10 mouse cellular contexts compared by ENCODE assay signal in genomic region chr12:75893392-75893791, GRCm38 (mm10).
DNase-seq lines count a peak whose midpoint lies in the region; ATAC-seq and TF ChIP-seq lines count a peak whose summit lies in the region.
"Had no signal": no experiment of that assay in that cellular context is flagged by ENCODE, and none has a peak within 500 bp of the region (broad histone marks: within the 10 kb centered on the region; RNA-seq: fewer than 3 reads in every experiment).

No protein-coding gene starts in this region.

- TF ChIP-seq CTCF in forebrain, postnatal 0 days (IDR thresholded peaks at IDR 0.05; ENCODE audit: low read depth): peak; percentile 46
- no peak for TF ChIP-seq CTCF in thymus, adult 2 months (IDR thresholded peaks at IDR 0.05; ENCODE audit: borderline replicate concordance, control insufficient read depth, extremely low read depth, insufficient read depth, low read length, poor library complexity)

- peak; percentile 11 for DNase-seq in forebrain, postnatal 0 days
- no peak for DNase-seq in forebrain, embryonic 10.5 days (ENCODE audit: extremely low spot score, low spot score)
- DNase-seq in thymus, adult 2 months: peak; percentile 8
- DNase-seq in thymus, postnatal 0 days (ENCODE audit: low spot score): no peak
- peak; percentile 23 for DNase-seq in embryonic facial prominence, embryonic 14.5 days (ENCODE audit: low spot score)
- peak; percentile 30 for DNase-seq in thymus, postnatal 4 days
- DNase-seq in cerebellum, postnatal 4 days (ENCODE audit: low spot score in 2 of 2): no peak
- DNase-seq in cerebellum, adult 11-12 months: no peak

- H3K4me2 ChIP-seq in forebrain, postnatal 0 days (ENCODE audit: low read depth): no peak overlapping the region
- no peak overlapping the region for H3K4me2 ChIP-seq in embryonic facial prominence, embryonic 14.5 days (ENCODE audit: low read depth, low read length)
- H3K4me2 ChIP-seq: hindbrain, embryonic 15.5 days; liver, embryonic 15.5 days had no signal

- H3K36me3 ChIP-seq in forebrain, postnatal 0 days (ENCODE audit: insufficient read depth): peaks cover 11% of the 10 kb centered on the region; the same call in 1 of the 2 replicates
- peaks cover 96% of the 10 kb centered on the region for H3K36me3 ChIP-seq in forebrain, embryonic 10.5 days (replicated peaks)
- H3K36me3 ChIP-seq in thymus, adult 2 months (ENCODE audit: control insufficient read depth, insufficient read depth, low read length): no peaks in the 10 kb centered on the region
- peaks cover 20% of the 10 kb centered on the region for H3K36me3 ChIP-seq in embryonic facial prominence, embryonic 14.5 days (ENCODE audit: control insufficient read depth, insufficient read depth, low read length)
- H3K36me3 ChIP-seq: liver, embryonic 15.5 days had no signal

- WGBS in forebrain, postnatal 0 days: 80% methylated on average over 5 of the region's 5 CpGs
- WGBS in forebrain, embryonic 10.5 days: 78% methylated on average over 5 of the region's 5 CpGs
- 86% methylated on average over 5 of the region's 5 CpGs for WGBS in thymus, adult 2 months
- 77% methylated on average over 5 of the region's 5 CpGs for WGBS in embryonic facial prominence, embryonic 14.5 days

- no peaks in the 10 kb centered on the region for H3K4me1 ChIP-seq in forebrain, postnatal 0 days (ENCODE audit: insufficient read depth)
- H3K4me1 ChIP-seq in forebrain, embryonic 10.5 days: no peaks in the 10 kb centered on the region
- no peaks in the 10 kb centered on the region for H3K4me1 ChIP-seq in thymus, adult 2 months (replicated peaks; ENCODE audit: control insufficient read depth, insufficient read depth, low read length)
- H3K4me1 ChIP-seq in embryonic facial prominence, embryonic 14.5 days (ENCODE audit: control insufficient read depth, insufficient read depth, low read length): no peaks in the 10 kb centered on the region
- H3K4me1 ChIP-seq: hindbrain, embryonic 15.5 days; liver, embryonic 15.5 days had no signal

- no peak overlapping the region for H3K27ac ChIP-seq in forebrain, postnatal 0 days (ENCODE audit: low read depth, low read length)
- no peak overlapping the region for H3K27ac ChIP-seq in forebrain, embryonic 10.5 days
- H3K27ac ChIP-seq in thymus, adult 2 months (ENCODE audit: control insufficient read depth, insufficient read depth, low read length): no peak overlapping the region
- no peak overlapping the region for H3K27ac ChIP-seq in embryonic facial prominence, embryonic 14.5 days (replicated peaks; ENCODE audit: low read depth, low read length)
- H3K27ac ChIP-seq: hindbrain, embryonic 15.5 days; liver, embryonic 15.5 days had no signal

- no peak overlapping the region for H3K4me3 ChIP-seq in forebrain, postnatal 0 days (ENCODE audit: low read depth, low read length)
- H3K4me3 ChIP-seq in forebrain, embryonic 10.5 days: no peak overlapping the region
- H3K4me3 ChIP-seq in thymus, adult 2 months (ENCODE audit: control insufficient read depth, insufficient read depth, low read length): no peak overlapping the region
- no peak overlapping the region for H3K4me3 ChIP-seq in embryonic facial prominence, embryonic 14.5 days (ENCODE audit: low read depth, low read length)
- H3K4me3 ChIP-seq: hindbrain, embryonic 15.5 days; liver, embryonic 15.5 days had no signal

- TF ChIP-seq POLR2A in thymus, adult 2 months (IDR thresholded peaks at IDR 0.05; ENCODE audit: control insufficient read depth, extremely low read depth, insufficient read depth, low read length, poor library complexity): no peak

- H3K9ac ChIP-seq in forebrain, postnatal 0 days: no peak overlapping the region
- no peak overlapping the region for H3K9ac ChIP-seq in embryonic facial prominence, embryonic 14.5 days (ENCODE audit: low read depth, low read length)
- H3K9ac ChIP-seq: hindbrain, embryonic 15.5 days; liver, embryonic 15.5 days had no signal

- ATAC-seq in forebrain, postnatal 0 days: no peak
- no peak for ATAC-seq in embryonic facial prominence, embryonic 14.5 days (ENCODE audit: low read depth)

- H3K27me3 ChIP-seq in forebrain, postnatal 0 days (ENCODE audit: insufficient read depth, low read length): no peaks in the 10 kb centered on the region
- no peaks in the 10 kb centered on the region for H3K27me3 ChIP-seq in forebrain, embryonic 10.5 days (ENCODE audit: poor library complexity, severe bottlenecking)
- H3K27me3 ChIP-seq in thymus, adult 2 months (ENCODE audit: control insufficient read depth, insufficient read depth, low read length): no peaks in the 10 kb centered on the region
- no peaks in the 10 kb centered on the region for H3K27me3 ChIP-seq in embryonic facial prominence, embryonic 14.5 days (replicated peaks; ENCODE audit: control insufficient read depth, insufficient read depth, low read length)
- H3K27me3 ChIP-seq: hindbrain, embryonic 15.5 days; liver, embryonic 15.5 days had no signal

- H3K9me3 ChIP-seq in forebrain, postnatal 0 days (ENCODE audit: low read length): no peaks in the 10 kb centered on the region
- H3K9me3 ChIP-seq in forebrain, embryonic 10.5 days: no peaks in the 10 kb centered on the region
- H3K9me3 ChIP-seq in embryonic facial prominence, embryonic 14.5 days (ENCODE audit: control insufficient read depth, low read length): no peaks in the 10 kb centered on the region
- H3K9me3 ChIP-seq: hindbrain, embryonic 15.5 days; liver, embryonic 15.5 days had no signal

Comparison
In these comparisons a context has a peak if more than half of its experiments do, and no peak if none do; other contexts are left out.
1. DNase-seq: peak in forebrain, postnatal 0 days (single experiment), thymus, adult 2 months (single experiment), embryonic facial prominence, embryonic 14.5 days (single experiment) and thymus, postnatal 4 days (single experiment); none in forebrain, embryonic 10.5 days (single experiment), thymus, postnatal 0 days (single experiment), cerebellum, postnatal 4 days (0 of 2) and cerebellum, adult 11-12 months (single experiment).